Mouse (Mus musculus): ENCODE measurements around the gene Bmp7. TPM values are rescaled to one million over a fixed set of nuclear protein-coding genes. Genes with fewer than 3 reads are reported as not detected.

Gene Bmp7
- polyA plus RNA-seq, 1 experiment: not detected

- no peaks in the 10 kb centered on the region for H3K36me3 ChIP-seq (ENCODE audit: control insufficient read depth)
- no peak overlapping the region for H3K4me3 ChIP-seq (replicated peaks)
- no peaks in the 10 kb centered on the region for H3K9me3 ChIP-seq (ENCODE audit: control insufficient read depth, low read length)
- peaks cover 5% of the 10 kb centered on the region for H3K4me1 ChIP-seq (ENCODE audit: control insufficient read depth)
- TF ChIP-seq GATA1 (IDR thresholded peaks at IDR 0.05; ENCODE audit: low read length) (no peak), TAL1 (IDR thresholded peaks at IDR 0.05; ENCODE audit: low read length) (no peak)
- no peaks in the 10 kb centered on the region for H3K27me3 ChIP-seq (ENCODE audit: control insufficient read depth)
Measured at GRCm38 (mm10) chr2:172903523-172903922, 36.6 kb downstream of the Bmp7 start.

- TF ChIP-seq TAL1 (IDR thresholded peaks at IDR 0.05; ENCODE audit: low read length) (no peak), GATA1 (IDR thresholded peaks at IDR 0.05; ENCODE audit: low read length) (no peak)
- Histone ChIP-seq H3K27me3 (ENCODE audit: control insufficient read depth) (no peaks in the 10 kb centered on the region), H3K4me1 (ENCODE audit: control insufficient read depth) (peaks cover 5% of the 10 kb centered on the region), H3K36me3 (ENCODE audit: control insufficient read depth) (no peaks in the 10 kb centered on the region), H3K4me3 (replicated peaks) (no peak overlapping the region), H3K9me3 (ENCODE audit: control insufficient read depth, low read length) (no peaks in the 10 kb centered on the region)
Measured at GRCm38 (mm10) chr2:172900954-172901701, 39.0 kb downstream of the Bmp7 start.

- Histone ChIP-seq H3K9me3 (ENCODE audit: control insufficient read depth, low read length) (peaks cover 23% of the 10 kb centered on the region), H3K4me3 (replicated peaks) (no peak overlapping the region), H3K36me3 (ENCODE audit: control insufficient read depth) (no peaks in the 10 kb centered on the region), H3K4me1 (ENCODE audit: control insufficient read depth) (peaks cover 3% of the 10 kb centered on the region), H3K27me3 (ENCODE audit: control insufficient read depth) (no peaks in the 10 kb centered on the region)
- TF ChIP-seq GATA1 (IDR thresholded peaks at IDR 0.05; ENCODE audit: low read length): no peak
- no peak for TF ChIP-seq TAL1 (IDR thresholded peaks at IDR 0.05; ENCODE audit: low read length)
Measured at GRCm38 (mm10) chr2:172889756-172890443, 50.2 kb downstream of the Bmp7 start.

GRCm38 (mm10) chr2:172889222-172889621 is 50.9 kb downstream of the Bmp7 start:
- H3K9me3 ChIP-seq (ENCODE audit: control insufficient read depth, low read length): peaks cover 23% of the 10 kb centered on the region
- H3K4me1 ChIP-seq (ENCODE audit: control insufficient read depth): peaks cover 3% of the 10 kb centered on the region
- no peak overlapping the region for H3K4me3 ChIP-seq (replicated peaks)
- no peaks in the 10 kb centered on the region for H3K27me3 ChIP-seq (ENCODE audit: control insufficient read depth)
- no peaks in the 10 kb centered on the region for H3K36me3 ChIP-seq (ENCODE audit: control insufficient read depth)
- no peak for TF ChIP-seq TAL1 (IDR thresholded peaks at IDR 0.05; ENCODE audit: low read length)
- no peak for TF ChIP-seq GATA1 (IDR thresholded peaks at IDR 0.05; ENCODE audit: low read length)

DNA sequence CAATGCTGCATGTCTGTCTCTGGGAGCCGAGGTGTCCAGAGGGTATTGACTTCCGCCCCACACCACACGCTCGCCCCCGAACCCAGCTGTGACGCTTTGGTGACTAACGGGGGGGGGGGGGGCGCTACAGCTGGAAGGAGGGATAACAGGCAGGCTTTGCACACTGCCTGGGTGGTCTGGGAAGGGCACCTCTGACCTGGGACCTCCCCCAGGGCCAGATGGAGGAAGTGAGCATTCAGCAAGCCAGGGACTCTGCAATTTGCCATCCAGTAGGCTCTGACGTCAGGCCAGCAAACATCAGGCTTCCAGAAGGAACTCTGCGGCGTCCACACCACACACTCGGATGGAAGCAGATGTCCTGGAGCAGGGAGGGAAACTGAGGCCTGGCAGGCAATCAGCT is 52.0 kb downstream of the Bmp7 start:
- no peak overlapping the region for H3K4me3 ChIP-seq (replicated peaks)
- no peaks in the 10 kb centered on the region for H3K36me3 ChIP-seq (ENCODE audit: control insufficient read depth)
- TF ChIP-seq GATA1 (IDR thresholded peaks at IDR 0.05; ENCODE audit: low read length) (no peak), TAL1 (IDR thresholded peaks at IDR 0.05; ENCODE audit: low read length) (no peak)
- peaks cover 3% of the 10 kb centered on the region for H3K4me1 ChIP-seq (ENCODE audit: control insufficient read depth)
- no peaks in the 10 kb centered on the region for H3K27me3 ChIP-seq (ENCODE audit: control insufficient read depth)
- H3K9me3 ChIP-seq (ENCODE audit: control insufficient read depth, low read length): peaks cover 21% of the 10 kb centered on the region

GRCm38 (mm10) chr2:172885861-172886260 is 54.3 kb downstream of the Bmp7 start:
- Histone ChIP-seq H3K4me3 (replicated peaks) (no peak overlapping the region), H3K27me3 (ENCODE audit: control insufficient read depth) (no peaks in the 10 kb centered on the region), H3K36me3 (ENCODE audit: control insufficient read depth) (no peaks in the 10 kb centered on the region), H3K9me3 (ENCODE audit: control insufficient read depth, low read length) (no peaks in the 10 kb centered on the region; the same call in 1 of the 2 replicates), H3K4me1 (ENCODE audit: control insufficient read depth) (no peaks in the 10 kb centered on the region)
- TF ChIP-seq TAL1 (IDR thresholded peaks at IDR 0.05; ENCODE audit: low read length): no peak
- TF ChIP-seq GATA1 (IDR thresholded peaks at IDR 0.05; ENCODE audit: low read length): no peak

DNA sequence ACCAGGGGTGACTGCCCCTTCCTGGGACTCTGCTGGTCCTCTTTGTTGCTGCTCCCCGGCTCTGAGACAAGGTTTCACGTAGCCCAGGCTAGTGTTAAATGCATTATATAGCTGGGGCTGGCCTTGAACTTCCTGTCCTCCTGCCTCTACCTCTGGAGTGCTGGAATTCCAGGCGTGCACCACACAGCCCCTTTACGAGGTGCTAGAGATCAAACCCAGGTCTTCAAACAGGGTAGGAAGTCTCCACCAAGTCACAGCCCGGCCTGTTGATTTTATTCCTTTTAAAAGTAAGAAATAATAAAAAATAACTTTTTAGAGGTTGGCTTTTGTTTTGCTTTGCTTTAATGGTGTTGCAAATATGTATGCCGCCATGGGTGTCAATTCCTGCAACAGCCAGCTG is 55.5 kb downstream of the Bmp7 start:
- H3K4me3 ChIP-seq (replicated peaks): no peak overlapping the region
- no peaks in the 10 kb centered on the region for H3K9me3 ChIP-seq (ENCODE audit: control insufficient read depth, low read length)
- H3K4me1 ChIP-seq (ENCODE audit: control insufficient read depth): no peaks in the 10 kb centered on the region
- H3K27me3 ChIP-seq (ENCODE audit: control insufficient read depth): no peaks in the 10 kb centered on the region
- H3K36me3 ChIP-seq (ENCODE audit: control insufficient read depth): no peaks in the 10 kb centered on the region
- TF ChIP-seq GATA1 (IDR thresholded peaks at IDR 0.05; ENCODE audit: low read length) (no peak), TAL1 (IDR thresholded peaks at IDR 0.05; ENCODE audit: low read length) (no peak)

DNA sequence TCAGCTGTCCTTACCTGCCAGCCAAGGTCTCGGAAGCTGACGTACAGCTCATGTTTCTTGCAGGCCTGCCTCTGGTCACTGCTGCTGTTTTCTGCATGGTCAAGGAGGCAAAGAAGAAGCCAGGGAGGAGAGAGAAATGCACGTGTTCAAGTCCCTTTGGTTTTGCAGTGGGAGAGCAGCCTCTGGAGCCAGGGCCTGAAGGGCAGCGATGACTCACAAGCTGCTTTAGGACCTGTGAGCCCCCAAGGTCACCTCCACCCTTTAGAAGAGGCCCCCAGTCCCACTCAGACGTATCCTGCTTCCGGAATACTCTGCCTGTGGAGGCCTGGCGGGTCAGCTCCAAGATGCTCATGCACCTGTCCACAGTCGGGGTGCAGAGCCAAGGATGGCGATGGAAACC is 64.9 kb downstream of the Bmp7 start:
- no peak for TF ChIP-seq TAL1 (IDR thresholded peaks at IDR 0.05; ENCODE audit: low read length)
- TF ChIP-seq GATA1 (IDR thresholded peaks at IDR 0.05; ENCODE audit: low read length): no peak
- H3K9me3 ChIP-seq (ENCODE audit: control insufficient read depth, low read length): no peaks in the 10 kb centered on the region

DNA sequence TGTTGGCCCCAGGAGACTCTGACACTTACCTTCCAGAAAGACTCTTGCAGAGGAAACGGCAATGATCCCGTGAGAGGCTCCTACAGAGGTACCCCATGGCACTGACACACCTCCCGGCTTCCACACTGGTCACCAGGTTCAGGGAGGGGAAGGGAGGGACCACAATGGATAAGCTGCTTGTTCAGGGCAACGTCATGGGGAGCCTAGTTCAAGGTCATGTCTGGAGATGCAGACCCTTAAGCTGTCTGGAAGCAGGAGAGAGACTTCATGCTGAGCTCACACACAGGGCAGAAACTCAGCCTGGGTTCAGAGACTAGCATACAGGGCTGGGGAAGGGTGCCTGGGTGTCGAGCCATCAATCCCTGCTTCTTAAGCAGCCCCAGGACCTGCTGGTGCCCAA is 73.8 kb downstream of the Bmp7 start:
- H3K27me3 ChIP-seq (ENCODE audit: control insufficient read depth): peaks cover 20% of the 10 kb centered on the region
- H3K4me3 ChIP-seq (replicated peaks): no peak overlapping the region
- peaks cover 5% of the 10 kb centered on the region for H3K9me3 ChIP-seq (ENCODE audit: control insufficient read depth, low read length)
- TF ChIP-seq TAL1 (IDR thresholded peaks at IDR 0.05; ENCODE audit: low read length): no peak
- TF ChIP-seq GATA1 (IDR thresholded peaks at IDR 0.05; ENCODE audit: low read length): no peak
- no peaks in the 10 kb centered on the region for H3K4me1 ChIP-seq (ENCODE audit: control insufficient read depth)
- no peaks in the 10 kb centered on the region for H3K36me3 ChIP-seq (ENCODE audit: control insufficient read depth)

More for the DNA sequence above, 64.9 kb downstream of the Bmp7 start:
- H3K4me3 ChIP-seq (replicated peaks): no peak overlapping the region
- H3K4me1 ChIP-seq (ENCODE audit: control insufficient read depth): no peaks in the 10 kb centered on the region
- no peaks in the 10 kb centered on the region; the same call in 1 of the 2 replicates for H3K36me3 ChIP-seq (ENCODE audit: control insufficient read depth)
- H3K27me3 ChIP-seq (ENCODE audit: control insufficient read depth): no peaks in the 10 kb centered on the region
